Mouse (Mus musculus) brain, adult 2 months (tissue): Measurements from ENCODE around the gene Slc45a1.
"Not testable (repeated sequence)": the region's sequence is repeated elsewhere in the genome, so short reads cannot be mapped to it uniquely, and the experiment has no call there.

Experiments used
- DNase-seq: peaks from one replicate; pipeline ENCODE4 v3.0.0; 2011; ENCODE audit warnings: low read depth, low spot score

Slc45a1 gene

GRCm38 (mm10) chr4:150605804-150606203, 46.2 kb downstream of the Slc45a1 start:
- peak; percentile 53 for DNase-seq

GRCm38 (mm10) chr4:150603366-150604061, 48.5 kb downstream of the Slc45a1 start:
- DNase-seq = no peak

GRCm38 (mm10) chr4:150601489-150601888, 50.5 kb downstream of the Slc45a1 start:
- no peak for DNase-seq

GRCm38 (mm10) chr4:150600503-150600902, 51.5 kb downstream of the Slc45a1 start:
- DNase-seq = not testable (repeated sequence)

- DNase-seq = no peak
Measured at GRCm38 (mm10) chr4:150599119-150599992, 52.6 kb downstream of the Slc45a1 start.

GRCm38 (mm10) chr4:150598686-150599085, 53.3 kb downstream of the Slc45a1 start:
- no peak for DNase-seq

- DNase-seq = peak; percentile 55
Measured at GRCm38 (mm10) chr4:150595991-150596390, 56.0 kb downstream of the Slc45a1 start.

- no peak for DNase-seq
Measured at GRCm38 (mm10) chr4:150595071-150595470, 56.9 kb downstream of the Slc45a1 start.

- DNase-seq = no peak
Measured at GRCm38 (mm10) chr4:150594298-150594829, 57.6 kb downstream of the Slc45a1 start.

- DNase-seq = no peak
Measured at GRCm38 (mm10) chr4:150593473-150594217, 58.3 kb downstream of the Slc45a1 start.

GRCm38 (mm10) chr4:150592087-150592486, 59.9 kb downstream of the Slc45a1 start:
- DNase-seq = no peak

GRCm38 (mm10) chr4:150591602-150592001, 60.4 kb downstream of the Slc45a1 start:
- no peak for DNase-seq

GRCm38 (mm10) chr4:150590621-150591282, 61.2 kb downstream of the Slc45a1 start:
- no peak for DNase-seq

GRCm38 (mm10) chr4:150588300-150588621, 63.7 kb downstream of the Slc45a1 start:
- no peak for DNase-seq

- DNase-seq = no peak
Measured at GRCm38 (mm10) chr4:150587597-150588299, 64.2 kb downstream of the Slc45a1 start.

GRCm38 (mm10) chr4:150586275-150586674, 65.7 kb downstream of the Slc45a1 start:
- DNase-seq = no peak

GRCm38 (mm10) chr4:150585800-150586199, 66.2 kb downstream of the Slc45a1 start:
- DNase-seq = no peak

- no peak for DNase-seq
Measured at GRCm38 (mm10) chr4:150583777-150584135, 68.2 kb downstream of the Slc45a1 start.

GRCm38 (mm10) chr4:150582966-150583776, 68.8 kb downstream of the Slc45a1 start:
- peak; percentile 93 for DNase-seq
